Mouse (Mus musculus) activated CD4-positive, CD25-positive, alpha-beta regulatory T cell, adult 4 months (primary cell): ENCODE data around the gene Erfe. TPM values are rescaled to one million over a fixed set of nuclear protein-coding genes. Genes with fewer than 3 reads are reported as not detected.

Experiments
- ATAC-seq: one replicate; pipeline ENCODE4 v1.8.0; 2017
- polyA plus RNA-seq, 2 experiments: library from polyadenylated mRNA; unstranded; fragments of 100-300 nt; shearing (Covaris generic); gene quantifications; one replicate each; pipeline ENCODE4 v1.2.1; 2017

Erfe gene
- polyA plus RNA-seq, 2 experiments from 2014 or later = not detected

GRCm38 (mm10) chr1:91380453-91381090, 14.3 kb downstream of the Erfe start:
- peak; percentile 80 for ATAC-seq

- no peak for ATAC-seq
Measured at GRCm38 (mm10) chr1:91381091-91381471, 14.9 kb downstream of the Erfe start.

GRCm38 (mm10) chr1:91390369-91390768, 24.1 kb downstream of the Erfe start:
- no peak for ATAC-seq

- ATAC-seq = peak; percentile 3
Measured at GRCm38 (mm10) chr1:91397927-91398259, 31.7 kb downstream of the Erfe start.

GRCm38 (mm10) chr1:91398260-91399062, 32.2 kb downstream of the Erfe start, which contains the start of gene Ilkap:
Gene Ilkap, minus strand, starts transcription at chr1:91398815.
- peak; percentile 84 for ATAC-seq

- no peak for ATAC-seq
Measured at GRCm38 (mm10) chr1:91404976-91405375, 38.7 kb downstream of the Erfe start.

- ATAC-seq = peak; percentile 54
Measured at GRCm38 (mm10) chr1:91405406-91406169, 39.4 kb downstream of the Erfe start.

GRCm38 (mm10) chr1:91407819-91408218, 41.6 kb downstream of the Erfe start:
- no peak for ATAC-seq

GRCm38 (mm10) chr1:91411631-91412285, 45.5 kb downstream of the Erfe start:
- ATAC-seq = no peak

- peak; percentile 18 for ATAC-seq
Measured at GRCm38 (mm10) chr1:91412286-91413029, 46.2 kb downstream of the Erfe start.

- ATAC-seq = peak; percentile 97
Measured at GRCm38 (mm10) chr1:91413030-91413506, 46.8 kb downstream of the Erfe start.

GRCm38 (mm10) chr1:91413536-91413897, 47.3 kb downstream of the Erfe start:
- ATAC-seq = peak; percentile 21

GRCm38 (mm10) chr1:91413898-91414594, 47.8 kb downstream of the Erfe start, which contains the start of gene Hes6:
Gene Hes6, minus strand, starts transcription at chr1:91414038.
- ATAC-seq = no peak

- ATAC-seq = no peak
Measured at GRCm38 (mm10) chr1:91414903-91415302, 48.7 kb downstream of the Erfe start.

GRCm38 (mm10) chr1:91415311-91415710, 49.1 kb downstream of the Erfe start:
- ATAC-seq = no peak

- no peak for ATAC-seq
Measured at GRCm38 (mm10) chr1:91417991-91418390, 51.8 kb downstream of the Erfe start.

GRCm38 (mm10) chr1:91419862-91420600, 53.8 kb downstream of the Erfe start:
- no peak for ATAC-seq

GRCm38 (mm10) chr1:91420601-91421065, 54.4 kb downstream of the Erfe start:
- no peak for ATAC-seq
